Mouse (Mus musculus) heart, postnatal 0 days (tissue): ENCODE data around the gene Ager.

Experiments used
- CTCF ChIP-seq: IDR thresholded peaks from 2 replicates; pipeline ENCODE4 v1.5.1; 2016; ENCODE audit warnings: antibody characterized with exemption, control low read depth, low read depth
- EP300 ChIP-seq: IDR thresholded peaks from 2 replicates; pipeline ENCODE4 v1.6.1; 2016; ENCODE audit warnings: antibody characterized with exemption, low read depth

GRCm38 (mm10) chr17:34588767-34589166 lies 8.9 kb upstream of the Ager start:
- TF ChIP-seq CTCF (no peak), EP300 (no peak)
